Mouse (Mus musculus) olfactory bulb, adult 2 months (tissue): ENCODE data around the gene Fam160a1.

Source experiments
- CTCF ChIP-seq: fragments of 200-500 bp; IDR thresholded peaks from 2 replicates; pipeline ENCODE4 v1.5.1; 2012; ENCODE audit warnings: low read depth, mild to moderate bottlenecking, low read length, moderate library complexity; ENCODE audit not compliant: insufficient read depth
- POLR2A ChIP-seq: fragments of 200-500 bp; IDR thresholded peaks from 2 replicates; pipeline ENCODE4 v1.6.1; 2012; ENCODE audit warnings: mild to moderate bottlenecking, low read depth, low read length, moderate library complexity; ENCODE audit not compliant: insufficient read depth

DNA sequence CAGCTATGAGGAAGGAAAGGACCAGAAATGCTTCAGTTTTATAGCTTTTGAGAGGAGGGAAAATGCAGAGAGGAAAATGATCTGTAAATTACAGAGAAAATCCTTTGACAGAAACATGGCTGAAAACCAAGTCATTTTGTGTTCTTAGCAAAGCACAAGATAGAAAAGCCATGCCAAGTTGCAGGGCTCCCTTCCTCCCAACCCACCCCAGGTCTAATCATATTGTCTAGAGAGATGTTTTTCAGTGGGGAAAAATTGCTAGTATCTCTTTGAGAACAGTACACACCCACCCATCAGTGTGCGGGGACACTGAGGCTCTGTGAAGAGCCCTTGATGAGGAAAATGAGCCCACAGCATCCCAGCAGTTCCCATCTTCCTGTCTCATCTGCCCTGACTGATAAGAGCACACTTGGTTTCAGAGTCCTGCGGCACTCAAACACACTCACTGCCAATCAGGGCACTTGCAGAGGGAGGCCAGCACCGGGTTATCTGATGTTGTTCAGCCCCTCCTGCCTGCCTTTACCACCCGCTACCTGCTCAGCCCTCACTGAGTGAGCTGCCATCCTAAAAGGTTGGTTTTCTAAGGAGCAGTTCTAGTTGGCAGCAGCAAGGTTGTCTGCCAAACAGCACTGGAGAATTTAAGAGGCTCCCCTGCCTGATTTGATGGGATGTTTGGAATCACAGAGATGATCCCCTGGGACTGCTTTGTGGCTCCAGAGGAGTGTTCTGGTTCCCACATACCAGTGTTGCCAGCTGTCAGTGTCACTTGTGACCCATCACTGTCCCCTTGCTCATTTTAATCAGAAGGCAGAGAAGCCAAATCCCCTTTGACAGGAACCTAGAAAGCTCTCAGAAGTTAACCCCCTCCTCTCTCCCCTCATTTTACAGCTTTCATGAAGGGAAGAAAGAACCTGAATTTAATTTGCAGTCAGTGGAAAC lies 164.1 kb downstream of the Fam160a1 start:
- no peak for TF ChIP-seq POLR2A
- no peak for TF ChIP-seq CTCF
